Mouse (Mus musculus) brain, embryonic 14.5 days (tissue): ENCODE results near the gene Anxa11. TPM values are rescaled to one million over a fixed set of nuclear protein-coding genes. Genes with fewer than 3 reads are reported as not detected.
"Not testable (repeated sequence)": the region's sequence is repeated elsewhere in the genome, so short reads cannot be mapped to it uniquely, and the experiment has no call there.

ENCODE experiments used
- DNase-seq: peaks from one replicate; pipeline ENCODE4 v3.0.0-alpha.2; 2011; ENCODE audit warnings: low read depth
- CTCF ChIP-seq: fragments of 200-500 bp; IDR thresholded peaks from 2 replicates; pipeline ENCODE4 v1.5.1; 2012; ENCODE audit warnings: inconsistent platforms, mild to moderate bottlenecking, moderate library complexity, borderline replicate concordance; ENCODE audit not compliant: insufficient read depth, insufficient read length; ENCODE audit errors: extremely low read depth
- POLR2A ChIP-seq: fragments of 200-500 bp; IDR thresholded peaks from 2 replicates; pipeline ENCODE4 v1.6.1; 2012; ENCODE audit warnings: mild to moderate bottlenecking, inconsistent platforms, borderline replicate concordance; ENCODE audit not compliant: poor library complexity, insufficient read depth, insufficient read length, severe bottlenecking; ENCODE audit errors: extremely low read depth
- polyA plus RNA-seq: library from polyadenylated mRNA; depleted of rRNA; stranded (reverse); fragments of >200 nt; gene quantifications from 2 replicates; pipeline ENCODE4 v1.2.3, GENCODE M21; 2012

The Anxa11 gene
- polyA plus RNA-seq, 1 experiment = 3.4 TPM

- no peak for TF ChIP-seq POLR2A
- TF ChIP-seq CTCF = no peak
- DNase-seq = no peak
Observed at GRCm38 (mm10) chr14:25842688-25843003, 690 bp downstream of the Anxa11 start.

- no peak for DNase-seq
- TF ChIP-seq POLR2A = no peak
- TF ChIP-seq CTCF = no peak
Observed at GRCm38 (mm10) chr14:25844372-25844771, 2.4 kb downstream of the Anxa11 start.

GRCm38 (mm10) chr14:25845832-25846383, 4.0 kb downstream of the Anxa11 start:
- DNase-seq = no peak
- no peak for TF ChIP-seq CTCF
- TF ChIP-seq POLR2A = no peak

GRCm38 (mm10) chr14:25846516-25846915, 4.6 kb downstream of the Anxa11 start:
- no peak for DNase-seq
- TF ChIP-seq POLR2A = no peak

- TF ChIP-seq POLR2A = no peak
- TF ChIP-seq CTCF = no peak
- DNase-seq = no peak
Observed at GRCm38 (mm10) chr14:25847660-25848059, 5.7 kb downstream of the Anxa11 start.

- no peak for DNase-seq
- TF ChIP-seq POLR2A = no peak
- no peak for TF ChIP-seq CTCF
Observed at GRCm38 (mm10) chr14:25848237-25848636, 6.3 kb downstream of the Anxa11 start.

GRCm38 (mm10) chr14:25848708-25849107, 6.8 kb downstream of the Anxa11 start:
- DNase-seq = not testable (repeated sequence)

GRCm38 (mm10) chr14:25850433-25850832, 8.5 kb downstream of the Anxa11 start:
- no peak for DNase-seq
- no peak for TF ChIP-seq CTCF
- TF ChIP-seq POLR2A = no peak

- no peak for DNase-seq
- TF ChIP-seq POLR2A (no peak), CTCF (no peak)
Observed at GRCm38 (mm10) chr14:25851189-25851588, 9.2 kb downstream of the Anxa11 start.

- TF ChIP-seq POLR2A (no peak), CTCF (no peak)
Observed at GRCm38 (mm10) chr14:25852121-25852561, 10.2 kb downstream of the Anxa11 start.

GRCm38 (mm10) chr14:25853295-25853694, 11.3 kb downstream of the Anxa11 start:
- TF ChIP-seq POLR2A (no peak), CTCF (no peak)
- DNase-seq = no peak

More at GRCm38 (mm10) chr14:25852121-25852561, 10.2 kb downstream of the Anxa11 start:
- DNase-seq = no peak

- no peak for DNase-seq
- no peak for TF ChIP-seq POLR2A
- no peak for TF ChIP-seq CTCF
Observed at GRCm38 (mm10) chr14:25853717-25854452, 11.9 kb downstream of the Anxa11 start.

GRCm38 (mm10) chr14:25855241-25855885, 13.4 kb downstream of the Anxa11 start:
- TF ChIP-seq CTCF (no peak), POLR2A (no peak)
- no peak for DNase-seq
